8 mouse cellular contexts compared by ENCODE assay signal in the genomic region with DNA sequence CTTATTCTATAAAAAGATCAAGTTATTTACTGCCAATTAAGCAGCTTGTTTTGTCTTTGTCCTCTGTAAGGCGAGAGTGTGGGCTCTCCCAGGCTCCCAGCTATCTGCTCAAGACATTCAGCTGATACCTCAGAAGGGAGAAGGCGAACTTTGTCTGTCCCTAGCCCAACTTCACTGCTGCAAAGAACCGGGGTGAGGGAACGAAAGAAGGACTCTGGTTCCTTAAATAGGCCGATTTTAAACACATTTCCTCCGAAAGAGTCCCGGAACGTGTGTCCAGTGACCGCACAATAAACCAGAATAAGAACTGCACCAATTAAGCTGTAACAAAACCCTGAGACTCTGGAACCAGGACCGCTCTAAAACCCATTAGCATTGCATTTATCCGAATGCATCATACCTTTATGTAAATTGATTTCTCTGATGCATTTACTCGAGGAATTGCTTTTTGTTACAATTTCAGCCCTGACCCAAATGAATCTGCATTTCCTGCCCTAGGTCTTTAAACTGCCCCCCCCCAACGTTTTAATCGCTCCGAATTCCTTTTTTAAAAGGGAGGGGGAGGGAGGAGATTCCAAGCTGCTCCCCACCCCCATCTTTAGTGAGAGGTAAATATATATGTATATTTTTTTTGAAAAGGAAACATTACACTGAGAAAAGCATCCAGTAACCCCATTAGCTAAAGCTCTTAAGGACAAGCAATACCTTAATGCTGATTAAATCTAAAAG. TPM values are rescaled to one million over a fixed set of nuclear protein-coding genes. Genes with fewer than 3 reads are reported as not detected.
DNase-seq lines count a peak whose midpoint lies in the region; ATAC-seq lines count a peak whose summit lies in the region.

No protein-coding gene starts in this region.

- H3K4me2 ChIP-seq in forebrain, embryonic 16.5 days (ENCODE audit: low read length): peak overlapping the region; percentile 88
- peak overlapping the region; percentile 96 for H3K4me2 ChIP-seq in kidney, embryonic 14.5 days (replicated peaks; ENCODE audit: low read depth, low read length)

- ATAC-seq in forebrain, embryonic 16.5 days: no peak
- no peak for ATAC-seq in kidney, embryonic 14.5 days (ENCODE audit: low FRiP score, low TSS enrichment)

- peak overlapping the region; percentile 98 for H3K27ac ChIP-seq in forebrain, embryonic 16.5 days (ENCODE audit: low read length)
- peak overlapping the region; percentile 39 for H3K27ac ChIP-seq in kidney, embryonic 14.5 days (ENCODE audit: low read depth, low read length)
- H3K27ac ChIP-seq in midbrain, embryonic 10.5 days (replicated peaks): peak overlapping the region; percentile 97

- peak overlapping the region; percentile 96 for H3K9ac ChIP-seq in forebrain, embryonic 16.5 days (replicated peaks; ENCODE audit: low read depth, low read length)
- peak overlapping the region; percentile 94 for H3K9ac ChIP-seq in kidney, embryonic 14.5 days (ENCODE audit: low read depth, low read length)

- no peaks in the 10 kb centered on the region for H3K36me3 ChIP-seq in forebrain, embryonic 16.5 days (ENCODE audit: control insufficient read depth, insufficient read depth)
- H3K36me3 ChIP-seq in kidney, embryonic 14.5 days (ENCODE audit: control insufficient read depth, insufficient read depth, low read length): peaks cover 5% of the 10 kb centered on the region; the same call in 1 of the 2 replicates
- peaks cover 8% of the 10 kb centered on the region for H3K36me3 ChIP-seq in midbrain, embryonic 10.5 days

- WGBS in forebrain, embryonic 16.5 days: under 1% methylated on average over 15 of the region's 15 CpGs
- under 1% methylated on average over 15 of the region's 15 CpGs for WGBS in kidney, embryonic 14.5 days
- WGBS in midbrain, embryonic 10.5 days: 0% methylated on average over 15 of the region's 15 CpGs

- peaks cover 41% of the 10 kb centered on the region for H3K4me1 ChIP-seq in forebrain, embryonic 16.5 days (replicated peaks; ENCODE audit: control insufficient read depth, insufficient read depth, low read length)
- peaks cover 22% of the 10 kb centered on the region for H3K4me1 ChIP-seq in kidney, embryonic 14.5 days (ENCODE audit: control insufficient read depth, insufficient read depth, low read length)
- H3K4me1 ChIP-seq in midbrain, embryonic 10.5 days: peaks cover 47% of the 10 kb centered on the region

- H3K27me3 ChIP-seq in forebrain, embryonic 16.5 days (replicated peaks; ENCODE audit: control insufficient read depth, insufficient read depth, low read length): 0 out of 2 replicates have a peak, but pooled peaks cover 3% of the 10 kb centered on the region
- H3K27me3 ChIP-seq in kidney, embryonic 14.5 days (ENCODE audit: control insufficient read depth, insufficient read depth, low read length): no peaks in the 10 kb centered on the region
- peaks cover 25% of the 10 kb centered on the region for H3K27me3 ChIP-seq in midbrain, embryonic 10.5 days (ENCODE audit: low read depth, poor library complexity, severe bottlenecking)

- peak; percentile 33 for DNase-seq in cerebellum, adult 9-10 months
- DNase-seq in cerebellum, postnatal 36 days: no peak
- peak; percentile 39 for DNase-seq in Muller cell, postnatal 12 days (ENCODE audit: inconsistent ontology term)
- DNase-seq in midbrain, embryonic 10.5 days (ENCODE audit: low spot score): peak; percentile 42
- peak; percentile 33 for DNase-seq in thymus, postnatal 4 days
- DNase-seq in ovary, postnatal 10 days (ENCODE audit: low spot score): no peak

- no peaks in the 10 kb centered on the region for H3K9me3 ChIP-seq in forebrain, embryonic 16.5 days (ENCODE audit: control insufficient read depth, low read length)
- H3K9me3 ChIP-seq in kidney, embryonic 14.5 days (ENCODE audit: control insufficient read depth, low read length): no peaks in the 10 kb centered on the region
- no peaks in the 10 kb centered on the region for H3K9me3 ChIP-seq in midbrain, embryonic 10.5 days (replicated peaks)

- H3K4me3 ChIP-seq in forebrain, embryonic 16.5 days (replicated peaks; ENCODE audit: low read length): peak overlapping the region; percentile 83
- peak overlapping the region; percentile 87 for H3K4me3 ChIP-seq in kidney, embryonic 14.5 days (ENCODE audit: low read length)
- H3K4me3 ChIP-seq in midbrain, embryonic 10.5 days: peak overlapping the region; percentile 89

RNA-seq across cellular contexts. Expression of gene Lmo4, which starts 1.6 kb away (rescaled TPM):
- polyA plus RNA-seq in forebrain, embryonic 16.5 days (2015; fragmentation: Nextera tagmentation; extraction: Ambion mirVana): 163 and 186 TPM in 2 replicates
- 49.0 and 64.6 TPM in 2 replicates for polyA plus RNA-seq in kidney, embryonic 14.5 days (2014; fragmentation: Nextera tagmentation; extraction: Ambion mirVana)
- polyA plus RNA-seq in midbrain, embryonic 10.5 days (2016; fragmentation: Nextera tagmentation; extraction: Ambion mirVana): 26.8 and 27.4 TPM in 2 replicates

Comparison
In these comparisons a context has a peak if more than half of its experiments do, and no peak if none do; other contexts are left out.
1. DNase-seq: peak in cerebellum, adult 9-10 months (single experiment), Muller cell, postnatal 12 days (single experiment), midbrain, embryonic 10.5 days (single experiment) and thymus, postnatal 4 days (single experiment); none in cerebellum, postnatal 36 days (0 of 2) and ovary, postnatal 10 days (single experiment).
2. H3K27ac ChIP-seq: peak in every context shown above with its lines; median percentile 98 in forebrain, embryonic 16.5 days; 97 in midbrain, embryonic 10.5 days; 39 in kidney, embryonic 14.5 days.
3. Peak in every context shown above with its lines, with median percentiles within 50 percentile points of each other: H3K4me3 ChIP-seq.